Mouse (Mus musculus): ENCODE data around the gene Fnip2. TPM values are rescaled to one million over a fixed set of nuclear protein-coding genes. Genes with fewer than 3 reads are reported as not detected.

The Fnip2 gene
- polyA plus RNA-seq, 1 experiment from 2014 or later: 9.8 TPM

DNA sequence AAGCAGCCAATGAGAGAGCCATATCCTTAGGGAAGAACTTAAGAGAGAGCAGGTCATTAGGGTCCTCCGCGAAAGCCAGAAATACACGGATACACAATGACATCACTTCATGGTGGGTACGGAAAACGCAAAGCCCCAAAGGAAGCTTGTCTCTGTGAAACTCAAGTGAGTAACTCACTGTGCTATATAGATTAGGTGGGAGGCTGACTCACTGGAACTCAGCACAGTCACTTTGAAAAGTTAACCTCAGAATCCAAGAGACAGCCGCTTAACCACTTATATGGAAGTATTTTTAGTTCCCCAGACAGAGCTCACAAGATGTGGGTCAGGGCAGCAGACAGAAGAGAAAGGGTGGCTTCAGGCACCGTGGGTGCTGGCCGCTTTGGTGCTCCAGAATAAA, 122.6 kb downstream of the Fnip2 start:
- no peaks in the 10 kb centered on the region for H3K36me3 ChIP-seq
- H3K4me1 ChIP-seq: no peaks in the 10 kb centered on the region
- H3K27ac ChIP-seq: no peak overlapping the region
- WGBS: 80% methylated on average over 8 of the region's 8 CpGs
- H3K27me3 ChIP-seq: no peaks in the 10 kb centered on the region
- no peak for ATAC-seq (ENCODE audit: low FRiP score)
- H3K9me3 ChIP-seq (replicated peaks): no peaks in the 10 kb centered on the region
- no peak overlapping the region for H3K4me3 ChIP-seq
- no peak overlapping the region for H3K4me2 ChIP-seq (replicated peaks)
- no peak overlapping the region for H3K9ac ChIP-seq

DNA sequence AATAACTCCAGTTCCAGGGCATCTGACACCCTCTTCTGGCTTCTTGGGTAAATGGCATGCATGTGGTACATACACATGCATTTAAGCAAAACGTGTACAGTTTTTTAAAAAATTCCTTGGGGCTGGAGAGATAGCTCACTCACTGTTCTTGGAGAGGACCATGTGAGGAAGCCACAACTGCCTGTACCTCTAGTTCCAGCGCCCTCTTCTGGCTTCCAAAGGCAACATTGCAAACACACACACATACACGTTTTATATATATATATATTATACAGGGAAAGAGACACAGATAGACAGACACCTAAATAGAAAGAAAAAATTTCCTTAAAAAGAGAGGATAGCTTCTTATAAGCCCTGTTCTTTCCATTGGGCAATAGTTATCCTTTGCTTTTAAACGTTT, 123.7 kb downstream of the Fnip2 start:
- H3K9ac ChIP-seq: no peak overlapping the region
- no peak overlapping the region for H3K4me3 ChIP-seq
- no peaks in the 10 kb centered on the region for H3K9me3 ChIP-seq (replicated peaks)
- ATAC-seq (ENCODE audit: low FRiP score): no peak
- no peaks in the 10 kb centered on the region for H3K36me3 ChIP-seq
- no peak overlapping the region for H3K27ac ChIP-seq
- H3K4me1 ChIP-seq: no peaks in the 10 kb centered on the region
- no peak overlapping the region for H3K4me2 ChIP-seq (replicated peaks)
- WGBS: 68% methylated on average over 4 of the region's 4 CpGs
- H3K27me3 ChIP-seq: no peaks in the 10 kb centered on the region

- Histone ChIP-seq H3K4me3 (no peak overlapping the region), H3K9ac (no peak overlapping the region), H3K4me1 (no peaks in the 10 kb centered on the region), H3K4me2 (replicated peaks) (no peak overlapping the region), H3K27ac (no peak overlapping the region), H3K27me3 (no peaks in the 10 kb centered on the region), H3K9me3 (replicated peaks) (no peaks in the 10 kb centered on the region), H3K36me3 (no peaks in the 10 kb centered on the region)
- WGBS: 67% methylated on average over 12 of the region's 12 CpGs
- ATAC-seq (ENCODE audit: low FRiP score): no peak; the same call in 1 of the 2 replicates
These were observed 126.6 kb downstream of the Fnip2 start for GRCm38 (mm10) chr3:79440976-79441491.

- Histone ChIP-seq H3K36me3 (no peaks in the 10 kb centered on the region), H3K9me3 (replicated peaks) (no peaks in the 10 kb centered on the region), H3K9ac (no peak overlapping the region), H3K4me1 (no peaks in the 10 kb centered on the region), H3K27ac (no peak overlapping the region), H3K27me3 (no peaks in the 10 kb centered on the region), H3K4me2 (replicated peaks) (no peak overlapping the region), H3K4me3 (no peak overlapping the region)
- no peak for ATAC-seq (ENCODE audit: low FRiP score)
- WGBS: 99% methylated on average over 3 of the region's 3 CpGs
These were observed 129.3 kb downstream of the Fnip2 start for GRCm38 (mm10) chr3:79438276-79438675.

- Histone ChIP-seq H3K4me3 (no peak overlapping the region), H3K9ac (no peak overlapping the region), H3K4me1 (no peaks in the 10 kb centered on the region), H3K27ac (no peak overlapping the region), H3K27me3 (no peaks in the 10 kb centered on the region), H3K9me3 (replicated peaks) (no peaks in the 10 kb centered on the region), H3K36me3 (no peaks in the 10 kb centered on the region), H3K4me2 (replicated peaks) (no peak overlapping the region)
- WGBS: 88% methylated on average over 7 of the region's 7 CpGs
- no peak for ATAC-seq (ENCODE audit: low FRiP score)
These were observed 131.4 kb downstream of the Fnip2 start for GRCm38 (mm10) chr3:79436186-79436585.

DNA sequence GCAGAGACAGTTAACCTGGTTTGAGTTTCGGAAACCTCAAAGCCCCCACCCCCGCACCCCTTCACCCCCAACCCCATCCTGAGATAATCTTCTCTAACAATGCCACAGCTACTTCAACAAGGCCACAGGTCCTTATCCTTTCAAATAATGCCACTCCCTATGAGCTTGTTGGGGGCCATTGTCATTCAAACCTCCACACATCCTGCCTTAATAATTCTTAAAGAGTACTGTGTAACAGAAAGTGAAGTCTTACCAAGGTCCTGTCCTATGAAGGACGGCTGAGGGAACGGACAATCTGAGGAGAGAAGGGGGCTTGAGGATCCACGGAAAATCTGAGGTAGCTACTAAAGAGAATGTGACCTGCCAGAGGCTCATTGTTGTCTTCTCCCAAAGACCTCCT, 132.6 kb downstream of the Fnip2 start:
- H3K4me3 ChIP-seq: no peak overlapping the region
- H3K9ac ChIP-seq: no peak overlapping the region
- H3K27ac ChIP-seq: no peak overlapping the region
- no peaks in the 10 kb centered on the region for H3K36me3 ChIP-seq
- H3K27me3 ChIP-seq: no peaks in the 10 kb centered on the region
- H3K4me1 ChIP-seq: no peaks in the 10 kb centered on the region
- WGBS: 45% methylated on average over 5 of the region's 5 CpGs
- H3K9me3 ChIP-seq (replicated peaks): no peaks in the 10 kb centered on the region
- no peak overlapping the region for H3K4me2 ChIP-seq (replicated peaks)
- ATAC-seq (ENCODE audit: low FRiP score): no peak

- no peaks in the 10 kb centered on the region for H3K36me3 ChIP-seq
- H3K4me1 ChIP-seq: no peaks in the 10 kb centered on the region
- no peaks in the 10 kb centered on the region for H3K27me3 ChIP-seq
- no peak overlapping the region for H3K27ac ChIP-seq
- no peaks in the 10 kb centered on the region for H3K9me3 ChIP-seq (replicated peaks)
- H3K4me3 ChIP-seq: no peak overlapping the region
- H3K9ac ChIP-seq: no peak overlapping the region
- H3K4me2 ChIP-seq (replicated peaks): no peak overlapping the region
- no peak for ATAC-seq (ENCODE audit: low FRiP score)
- WGBS: 80% methylated on average over 9 of the region's 9 CpGs
These were observed 133.2 kb downstream of the Fnip2 start for GRCm38 (mm10) chr3:79434436-79434835.

- Histone ChIP-seq H3K9ac (no peak overlapping the region), H3K36me3 (no peaks in the 10 kb centered on the region), H3K4me3 (no peak overlapping the region), H3K4me1 (no peaks in the 10 kb centered on the region), H3K4me2 (replicated peaks) (no peak overlapping the region), H3K9me3 (replicated peaks) (no peaks in the 10 kb centered on the region), H3K27ac (no peak overlapping the region), H3K27me3 (no peaks in the 10 kb centered on the region)
- ATAC-seq (ENCODE audit: low FRiP score): no peak
These were observed 134.0 kb downstream of the Fnip2 start for GRCm38 (mm10) chr3:79433593-79433992.

DNA sequence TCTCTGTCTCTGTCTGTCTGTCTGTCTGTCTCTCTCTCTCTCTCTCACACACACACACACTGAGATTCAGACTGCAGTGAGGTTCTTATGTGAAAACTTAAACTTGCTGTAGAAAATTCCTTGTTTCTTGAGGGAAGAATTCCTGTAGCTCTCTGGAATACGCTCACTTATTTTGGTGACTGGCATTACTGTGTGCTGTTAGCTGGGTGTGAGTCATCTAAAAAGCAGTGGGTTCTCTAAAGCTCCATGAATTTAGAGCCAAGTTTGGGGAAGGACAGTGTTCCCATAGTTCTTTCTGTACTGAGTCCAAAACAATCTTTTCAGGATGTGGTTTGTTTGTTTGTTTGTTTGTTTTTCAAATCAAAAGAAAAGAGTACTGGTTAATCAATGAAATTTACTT, 142.2 kb downstream of the Fnip2 start:
- no peaks in the 10 kb centered on the region for H3K4me1 ChIP-seq
- no peak overlapping the region for H3K27ac ChIP-seq
- no peak overlapping the region for H3K4me3 ChIP-seq
- H3K9me3 ChIP-seq (replicated peaks): no peaks in the 10 kb centered on the region
- WGBS: 82% methylated on average over 1 of the region's 1 CpGs
- ATAC-seq (ENCODE audit: low FRiP score): no peak
- no peak overlapping the region for H3K4me2 ChIP-seq (replicated peaks)
- H3K9ac ChIP-seq: no peak overlapping the region
- H3K36me3 ChIP-seq: no peaks in the 10 kb centered on the region
- no peaks in the 10 kb centered on the region for H3K27me3 ChIP-seq

- 84% methylated on average over 14 of the region's 14 CpGs for WGBS
- Histone ChIP-seq H3K9ac (no peak overlapping the region), H3K4me1 (peaks cover 7% of the 10 kb centered on the region), H3K9me3 (replicated peaks) (no peaks in the 10 kb centered on the region), H3K4me2 (replicated peaks) (no peak overlapping the region), H3K27ac (no peak overlapping the region), H3K27me3 (no peaks in the 10 kb centered on the region), H3K36me3 (no peaks in the 10 kb centered on the region), H3K4me3 (no peak overlapping the region)
- no peak for ATAC-seq (ENCODE audit: low FRiP score)
These were observed 148.7 kb downstream of the Fnip2 start for GRCm38 (mm10) chr3:79418921-79419320.

DNA sequence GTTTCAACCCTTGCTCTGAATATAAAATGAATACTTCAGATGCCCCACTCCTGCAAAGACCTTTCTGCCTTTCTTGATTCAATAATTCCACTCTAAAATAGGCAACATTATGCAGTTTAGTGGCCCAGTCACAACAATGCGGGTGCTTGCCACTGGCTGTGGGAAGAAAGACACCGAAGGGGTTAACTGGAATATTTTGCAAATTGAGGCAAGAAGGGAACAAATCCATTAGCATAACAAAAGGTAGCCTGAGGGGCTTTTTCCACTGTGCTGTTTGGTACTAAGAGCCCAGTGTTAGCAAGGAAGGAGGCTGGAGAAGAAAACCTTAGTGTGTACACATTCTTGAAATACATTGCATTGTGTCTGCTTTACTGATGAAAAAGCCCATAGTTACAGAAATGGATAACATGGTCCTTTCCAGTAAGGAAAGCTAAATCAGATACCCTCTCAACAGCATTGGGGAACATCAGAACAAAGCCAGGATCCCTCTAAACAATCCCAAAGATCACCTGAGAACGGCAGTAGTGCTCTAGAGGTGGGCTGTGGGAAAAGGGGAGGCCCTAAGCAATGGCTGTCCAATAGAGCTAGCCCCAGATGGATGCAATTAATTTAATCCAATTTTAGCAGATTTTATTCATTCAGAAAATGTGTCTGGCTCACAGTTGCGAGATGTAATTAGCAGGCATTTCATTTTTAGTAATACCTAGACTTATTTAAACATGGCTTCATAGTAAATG, 150.5 kb downstream of the Fnip2 start:
- Histone ChIP-seq H3K4me1 (peaks cover 7% of the 10 kb centered on the region), H3K4me2 (replicated peaks) (no peak overlapping the region), H3K36me3 (no peaks in the 10 kb centered on the region), H3K9ac (no peak overlapping the region), H3K27me3 (no peaks in the 10 kb centered on the region), H3K27ac (peak overlapping the region; percentile 80), H3K9me3 (replicated peaks) (no peaks in the 10 kb centered on the region), H3K4me3 (no peak overlapping the region)
- ATAC-seq (ENCODE audit: low FRiP score): peak; percentile 92
- 32% methylated on average over 4 of the region's 4 CpGs for WGBS

DNA sequence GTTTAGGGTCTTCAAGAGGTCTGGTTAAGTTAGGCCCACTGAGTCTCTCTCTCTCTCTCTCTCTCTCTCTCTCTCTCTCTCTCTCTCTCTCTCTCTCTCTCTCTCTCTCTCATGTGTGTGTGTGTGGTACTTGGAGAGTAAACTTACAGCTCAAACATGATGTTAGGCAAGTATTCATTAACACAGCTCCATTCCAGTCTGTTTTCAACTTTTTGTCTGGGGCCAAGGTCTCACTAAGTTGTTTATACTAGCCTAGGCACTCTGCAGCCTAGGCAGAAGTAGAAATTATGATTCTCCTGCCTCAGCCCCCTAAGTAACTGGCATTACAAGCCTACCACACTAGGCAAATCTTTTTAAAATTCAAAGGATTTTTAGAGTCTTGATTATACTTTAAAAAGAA, 151.7 kb downstream of the Fnip2 start:
- H3K4me1 ChIP-seq: peaks cover 7% of the 10 kb centered on the region
- H3K9me3 ChIP-seq (replicated peaks): no peaks in the 10 kb centered on the region
- no peaks in the 10 kb centered on the region for H3K27me3 ChIP-seq
- ATAC-seq (ENCODE audit: low FRiP score): no peak
- no peak overlapping the region for H3K4me2 ChIP-seq (replicated peaks)
- H3K4me3 ChIP-seq: no peak overlapping the region
- H3K36me3 ChIP-seq: no peaks in the 10 kb centered on the region
- no peak overlapping the region for H3K27ac ChIP-seq
- no peak overlapping the region for H3K9ac ChIP-seq

GRCm38 (mm10) chr3:79415081-79415480, 152.5 kb downstream of the Fnip2 start:
- Histone ChIP-seq H3K4me2 (replicated peaks) (no peak overlapping the region), H3K27ac (no peak overlapping the region), H3K9me3 (replicated peaks) (no peaks in the 10 kb centered on the region), H3K36me3 (no peaks in the 10 kb centered on the region), H3K27me3 (no peaks in the 10 kb centered on the region), H3K9ac (no peak overlapping the region), H3K4me1 (peaks cover 10% of the 10 kb centered on the region), H3K4me3 (no peak overlapping the region)
- no peak for ATAC-seq (ENCODE audit: low FRiP score)
- WGBS: 79% methylated on average over 5 of the region's 5 CpGs
